Mouse (Mus musculus) urinary bladder, postnatal 14 days (tissue): Measurements from ENCODE around the gene Parp3.
A peak's percentile ranks its signal among the peaks of the same experiment; 100 is the strongest.
"Not testable (repeated sequence)": the region's sequence is repeated elsewhere in the genome, so short reads cannot be mapped to it uniquely, and the experiment has no call there.

Experiments used
- DNase-seq: peaks from one replicate; pipeline ENCODE4 v3.0.0; 2021; ENCODE audit warnings: low spot score

Gene Parp3

GRCm38 (mm10) chr9:106476924-106477484 lies at the start of gene Parp3:
Parp3 (minus strand) TSS chr9:106476949.
- peak; percentile 99 for DNase-seq

- DNase-seq, result no peak
Observed at GRCm38 (mm10) chr9:106519909-106520308, 43.2 kb upstream of the Parp3 start.

- DNase-seq, result no peak
Observed at GRCm38 (mm10) chr9:106519433-106519832, 42.7 kb upstream of the Parp3 start.

GRCm38 (mm10) chr9:106514273-106514672 lies 37.5 kb upstream of the Parp3 start, which contains the start of gene Iqcf5:
Iqcf5 (plus strand) TSS chr9:106514573.
- DNase-seq, result no peak

GRCm38 (mm10) chr9:106513566-106513965 lies 36.8 kb upstream of the Parp3 start:
- DNase-seq, result no peak

GRCm38 (mm10) chr9:106512729-106513450 lies 36.1 kb upstream of the Parp3 start:
- no peak for DNase-seq

GRCm38 (mm10) chr9:106509356-106509755 lies 32.6 kb upstream of the Parp3 start:
- DNase-seq, result no peak

GRCm38 (mm10) chr9:106504246-106504645 lies 27.5 kb upstream of the Parp3 start:
- DNase-seq, result no peak

GRCm38 (mm10) chr9:106501846-106502245 lies 25.1 kb upstream of the Parp3 start:
- no peak for DNase-seq

GRCm38 (mm10) chr9:106499667-106500066 lies 22.9 kb upstream of the Parp3 start, which contains the start of gene Iqcf1:
Iqcf1 (plus strand) TSS chr9:106499967.
- no peak for DNase-seq

GRCm38 (mm10) chr9:106487602-106488001 lies 10.9 kb upstream of the Parp3 start:
- not testable (repeated sequence) for DNase-seq

- DNase-seq, result no peak
Observed at GRCm38 (mm10) chr9:106485076-106485475, 8.3 kb upstream of the Parp3 start.

GRCm38 (mm10) chr9:106483606-106484005 lies 6.9 kb upstream of the Parp3 start:
- no peak for DNase-seq

GRCm38 (mm10) chr9:106483136-106483535 lies 6.4 kb upstream of the Parp3 start:
- no peak for DNase-seq

GRCm38 (mm10) chr9:106482578-106483115 lies 5.9 kb upstream of the Parp3 start:
- no peak for DNase-seq

GRCm38 (mm10) chr9:106481676-106482075 lies 4.9 kb upstream of the Parp3 start:
- DNase-seq, result no peak

GRCm38 (mm10) chr9:106481075-106481474 lies 4.3 kb upstream of the Parp3 start:
- DNase-seq, result no peak

GRCm38 (mm10) chr9:106480541-106480940 lies 3.8 kb upstream of the Parp3 start:
- no peak for DNase-seq

- DNase-seq, result no peak
Observed at GRCm38 (mm10) chr9:106478101-106478500, 1.4 kb upstream of the Parp3 start.

- peak; percentile 2 for DNase-seq
Observed at GRCm38 (mm10) chr9:106477649-106478048, 900 bp upstream of the Parp3 start.

- DNase-seq, result peak; percentile 75
Observed at GRCm38 (mm10) chr9:106476002-106476923, 486 bp downstream of the Parp3 start.

- DNase-seq, result peak; percentile 5
Observed at GRCm38 (mm10) chr9:106475663-106476001, 1.1 kb downstream of the Parp3 start, which contains the start of gene Rrp9. Rrp9 (plus strand) TSS chr9:106475963.
